Mouse (Mus musculus): Measurements from ENCODE around the gene Raly.
A peak's percentile ranks its signal among the peaks of the same experiment; 100 is the strongest.

DNA sequence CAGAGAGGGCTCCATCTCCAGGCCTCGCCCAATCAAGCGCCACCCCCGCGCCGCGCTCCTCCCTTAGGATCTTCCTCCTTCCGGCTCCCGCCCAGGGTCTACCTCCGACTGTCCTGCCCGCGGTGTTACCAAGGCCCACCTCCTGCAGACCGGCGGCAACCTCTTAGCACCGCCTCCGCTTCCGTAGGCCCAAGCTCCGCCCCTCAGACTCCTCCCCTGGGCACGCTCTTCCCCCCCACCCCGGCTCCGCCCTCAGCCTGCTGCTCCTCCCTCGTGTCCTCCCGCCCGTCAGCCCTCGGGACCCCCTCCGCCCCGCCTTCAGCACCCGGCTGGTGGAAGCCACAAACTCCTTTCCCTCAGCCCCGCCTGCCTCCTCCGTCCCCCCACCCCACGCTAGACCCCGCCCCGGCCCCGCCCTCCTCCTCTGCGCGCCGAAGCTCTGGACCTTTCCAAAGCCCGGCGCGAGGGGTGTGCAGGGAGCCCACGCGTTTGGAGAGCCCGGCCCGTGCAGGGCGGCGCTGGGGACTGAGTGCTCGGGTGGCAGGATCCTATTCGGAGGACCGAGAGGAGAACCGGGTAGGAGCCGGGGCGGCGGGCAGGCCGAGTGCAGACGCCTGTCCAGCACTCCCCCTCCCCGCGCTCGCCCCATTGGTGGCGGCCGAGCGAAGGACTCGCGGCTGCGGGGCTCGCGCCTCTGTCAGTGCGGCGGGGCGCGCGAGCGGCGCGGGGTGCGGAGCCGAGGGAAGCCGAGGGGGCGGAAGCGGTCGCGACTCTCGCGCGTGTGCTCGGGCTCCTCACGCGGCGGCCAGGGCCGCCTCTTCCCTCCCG is at the start of gene Raly, which contains the start of gene a:
- no peak for TF ChIP-seq CTCF (IDR thresholded peaks at IDR 0.05; ENCODE audit: extremely low read depth, insufficient read length, insufficient replicate concordance, low read depth, low read length)
- peak; percentile 99 for TF ChIP-seq POLR2A (IDR thresholded peaks at IDR 0.05; ENCODE audit: low read depth, low read length)
